Mouse (Mus musculus) lung, postnatal 0 days (tissue): Measurements from ENCODE around the gene Rmdn2. TPM values are rescaled to one million over a fixed set of nuclear protein-coding genes. Genes with fewer than 3 reads are reported as not detected.

Experiments used
- ATAC-seq: fragments of 200-750 bp; cut with Nextera tagmentation; 2 replicates; pipeline ENCODE4 v1.8.0; 2017; ENCODE audit warnings: moderate library complexity
- DNase-seq: peaks from one replicate; pipeline ENCODE4 v3.0.0-alpha.2; 2016; ENCODE audit warnings: low spot score
- H3K27ac ChIP-seq: fragments of 300-500 bp; sonication (generic); 2 replicates; pipeline ENCODE4 v1.5.1; 2014; ENCODE audit warnings: antibody characterized with exemption, mild to moderate bottlenecking, low read length, mixed read lengths
- H3K27me3 ChIP-seq: fragments of 300-500 bp; sonication (generic); replicated peaks from 2 replicates; pipeline ENCODE4 v1.6.1; 2014; ENCODE audit warnings: low read length, mixed read lengths; ENCODE audit not compliant: insufficient read depth
- H3K36me3 ChIP-seq: fragments of 300-500 bp; sonication (generic); 2 replicates; pipeline ENCODE4 v1.6.1; 2014; ENCODE audit warnings: low read length, mixed read lengths; ENCODE audit not compliant: insufficient read depth
- H3K4me1 ChIP-seq: fragments of 300-500 bp; sonication (generic); 2 replicates; pipeline ENCODE4 v1.6.1; 2014; ENCODE audit warnings: antibody characterized with exemption, low read depth, low read length, mixed read lengths; ENCODE audit not compliant: insufficient read depth
- H3K4me2 ChIP-seq: fragments of 300-500 bp; sonication (generic); replicated peaks from 2 replicates; pipeline ENCODE4 v1.6.1; 2014; ENCODE audit warnings: low read depth, mild to moderate bottlenecking, low read length, moderate library complexity, mixed read lengths
- H3K4me3 ChIP-seq: fragments of 300-500 bp; sonication (generic); 2 replicates; pipeline ENCODE4 v1.5.1; 2014; ENCODE audit warnings: low read depth, low read length
- H3K9ac ChIP-seq: fragments of 300-500 bp; sonication (generic); replicated peaks from 2 replicates; pipeline ENCODE4 v1.6.1; 2014; ENCODE audit warnings: low read depth, mild to moderate bottlenecking
- H3K9me3 ChIP-seq: fragments of 300-500 bp; sonication (generic); 2 replicates; pipeline ENCODE4 v1.6.1; 2016; ENCODE audit warnings: low read length, mixed read lengths
- CTCF ChIP-seq: IDR thresholded peaks from 2 replicates; pipeline ENCODE4 v1.5.1; 2016; ENCODE audit warnings: antibody characterized with exemption, mild to moderate bottlenecking
- EP300 ChIP-seq: IDR thresholded peaks from 2 replicates; pipeline ENCODE4 v1.6.1; 2016; ENCODE audit warnings: antibody characterized with exemption, mild to moderate bottlenecking, control low read depth
- WGBS: fragments of 180-500 bp; shearing (Covaris S2); extraction: QIAGEN DNeasy Blood & Tissue Kit; methylation state at CpG from one replicate; pipeline ENCODE4 v1.1.7; 2014; 5-methylcytosine and 5-hydroxymethylcytosine counted together
- polyA plus RNA-seq: library from polyadenylated mRNA; unstranded; fragments of >200 nt; fragmentation: Nextera tagmentation; extraction: Ambion mirVana; gene quantifications from 2 replicates; pipeline ENCODE4 v1.2.1, GENCODE M21; 2015

Gene Rmdn2
- polyA plus RNA-seq, 1 experiment from 2014 or later: 58.1 TPM

GRCm38 (mm10) chr17:79598596-79599577 lies 12.8 kb upstream of the Rmdn2 start:
- H3K4me1 ChIP-seq: no peaks in the 10 kb centered on the region
- H3K27me3 ChIP-seq: no peaks in the 10 kb centered on the region
- H3K9me3 ChIP-seq: no peaks in the 10 kb centered on the region
- no peak overlapping the region for H3K4me3 ChIP-seq
- ATAC-seq: peak; percentile 58
- 24% methylated on average over 8 of the region's 8 CpGs for WGBS
- TF ChIP-seq CTCF: no peak
- TF ChIP-seq EP300: no peak
- DNase-seq: peak; percentile 34
- H3K9ac ChIP-seq: no peak overlapping the region
- H3K27ac ChIP-seq: no peak overlapping the region
- H3K36me3 ChIP-seq: no peaks in the 10 kb centered on the region
- no peak overlapping the region for H3K4me2 ChIP-seq

- Histone ChIP-seq H3K4me2 (no peak overlapping the region), H3K4me3 (no peak overlapping the region), H3K36me3 (no peaks in the 10 kb centered on the region), H3K27ac (no peak overlapping the region), H3K27me3 (no peaks in the 10 kb centered on the region), H3K9ac (no peak overlapping the region), H3K9me3 (no peaks in the 10 kb centered on the region), H3K4me1 (no peaks in the 10 kb centered on the region)
- TF ChIP-seq CTCF: no peak
- no peak for DNase-seq
- no peak for ATAC-seq
- WGBS: 52% methylated on average over 4 of the region's 4 CpGs
Measured at GRCm38 (mm10) chr17:79600108-79600507, 11.6 kb upstream of the Rmdn2 start.

GRCm38 (mm10) chr17:79602381-79602780 lies 9.3 kb upstream of the Rmdn2 start:
- Histone ChIP-seq H3K27me3 (no peaks in the 10 kb centered on the region), H3K4me1 (no peaks in the 10 kb centered on the region), H3K4me3 (no peak overlapping the region), H3K4me2 (no peak overlapping the region), H3K9ac (no peak overlapping the region), H3K36me3 (no peaks in the 10 kb centered on the region), H3K9me3 (no peaks in the 10 kb centered on the region), H3K27ac (no peak overlapping the region)
- ATAC-seq (no peak), DNase-seq (no peak)
- TF ChIP-seq EP300 (no peak), CTCF (no peak)
- WGBS: 30% methylated on average over 5 of the region's 5 CpGs

- WGBS: 64% methylated on average over 7 of the region's 7 CpGs
- ATAC-seq: no peak
Measured at GRCm38 (mm10) chr17:79603427-79603826, 8.2 kb upstream of the Rmdn2 start.

GRCm38 (mm10) chr17:79605794-79606193 lies 5.9 kb upstream of the Rmdn2 start:
- Histone ChIP-seq H3K9me3 (no peaks in the 10 kb centered on the region), H3K36me3 (no peaks in the 10 kb centered on the region), H3K4me3 (no peak overlapping the region), H3K27me3 (no peaks in the 10 kb centered on the region), H3K4me1 (no peaks in the 10 kb centered on the region), H3K4me2 (no peak overlapping the region), H3K27ac (peak overlapping the region; percentile 58; the same call in 1 of the 2 replicates), H3K9ac (no peak overlapping the region)
- TF ChIP-seq EP300: peak; percentile 89
- TF ChIP-seq CTCF: no peak
- ATAC-seq (peak; percentile 52), DNase-seq (peak; percentile 79)
- WGBS: 25% methylated on average over 2 of the region's 2 CpGs

More at GRCm38 (mm10) chr17:79603427-79603826, 8.2 kb upstream of the Rmdn2 start:
- H3K4me1 ChIP-seq: no peaks in the 10 kb centered on the region
- H3K4me2 ChIP-seq: no peak overlapping the region
- H3K9me3 ChIP-seq: no peaks in the 10 kb centered on the region
- no peak overlapping the region for H3K27ac ChIP-seq
- no peaks in the 10 kb centered on the region for H3K27me3 ChIP-seq
- H3K9ac ChIP-seq: no peak overlapping the region
- no peaks in the 10 kb centered on the region for H3K36me3 ChIP-seq
- DNase-seq: no peak
- no peak overlapping the region for H3K4me3 ChIP-seq
- TF ChIP-seq CTCF: no peak
- no peak for TF ChIP-seq EP300

GRCm38 (mm10) chr17:79609697-79610096 lies 2.0 kb upstream of the Rmdn2 start:
- Histone ChIP-seq H3K9me3 (no peaks in the 10 kb centered on the region), H3K27ac (peak overlapping the region; percentile 76; the same call in 1 of the 2 replicates), H3K27me3 (no peaks in the 10 kb centered on the region), H3K4me3 (no peak overlapping the region), H3K4me2 (no peak overlapping the region), H3K9ac (no peak overlapping the region), H3K36me3 (no peaks in the 10 kb centered on the region), H3K4me1 (no peaks in the 10 kb centered on the region)
- DNase-seq (peak; percentile 91), ATAC-seq (peak; percentile 89)
- WGBS: 65% methylated on average over 1 of the region's 1 CpGs
- TF ChIP-seq EP300: peak; percentile 70
- TF ChIP-seq CTCF: no peak
